ENCODE assay signal across 1 mouse cellular context in genomic region chr13:8849311-8849710, GRCm38 (mm10).
TF ChIP-seq lines count a peak whose summit lies in the region.

No protein-coding gene starts in this region.

TF ChIP-seq in MEL, 35 proteins besides CTCF, POLR2A, EP300 and RAD21 (continued from another document):
- TF ChIP-seq USF2 (IDR thresholded peaks at IDR 0.05; ENCODE audit: borderline replicate concordance in 1 of 2, insufficient read depth in 1 of 2, low read depth in 1 of 2, low read length in 2 of 2), result no peak
- no peak for TF ChIP-seq NRF1 (IDR thresholded peaks at IDR 0.05; ENCODE audit: insufficient read depth, low read depth, low read length, poor library complexity, severe bottlenecking)
- TF ChIP-seq CHD1 (IDR thresholded peaks at IDR 0.05; ENCODE audit: low read depth, low read length), result no peak
- TF ChIP-seq TCF12 (IDR thresholded peaks at IDR 0.05; ENCODE audit: low read depth, low read length), result peak; percentile 85
- no peak for TF ChIP-seq HCFC1 (IDR thresholded peaks at IDR 0.05; ENCODE audit: low read depth, low read length)
- TF ChIP-seq UBTF (IDR thresholded peaks at IDR 0.05; ENCODE audit: borderline replicate concordance, insufficient read depth, low read depth, low read length), result no peak
- TF ChIP-seq NELFE (IDR thresholded peaks at IDR 0.05; ENCODE audit: low read depth, low read length), result no peak
- TF ChIP-seq CHD2 (IDR thresholded peaks at IDR 0.05; ENCODE audit: low read length), result no peak
- TF ChIP-seq MAZ (IDR thresholded peaks at IDR 0.05; ENCODE audit: low read depth, low read length), result no peak
- TF ChIP-seq MYC (IDR thresholded peaks at IDR 0.05; ENCODE audit: low read depth, low read length), result no peak
- no peak for TF ChIP-seq GABPA (IDR thresholded peaks at IDR 0.05; ENCODE audit: low read depth, low read length)
- TF ChIP-seq KAT2A (conservative IDR thresholded peaks at IDR 0.05; ENCODE audit: low read depth, low read length), result no peak
- no peak for TF ChIP-seq E2F4 (IDR thresholded peaks at IDR 0.05; ENCODE audit: borderline replicate concordance, low read depth, low read length)
- no peak for TF ChIP-seq ZC3H11A (IDR thresholded peaks at IDR 0.05; ENCODE audit: low read depth, low read length)
